Mouse (Mus musculus) liver, embryonic 12.5 days (tissue): ENCODE measurements around the gene Rpl29. TPM values are rescaled to one million over a fixed set of nuclear protein-coding genes. Genes with fewer than 3 reads are reported as not detected.

ENCODE experiments used
- ATAC-seq: fragments of 200-750 bp; cut with Nextera tagmentation; 2 replicates; pipeline ENCODE4 v1.8.0; 2017; ENCODE audit warnings: moderate number of reproducible peaks, mild to moderate bottlenecking, moderate library complexity
- H3K27ac ChIP-seq: fragments of 300-500 bp; sonication (generic); 2 replicates; pipeline ENCODE4 v1.5.1; 2016; ENCODE audit warnings: mild to moderate bottlenecking
- H3K27me3 ChIP-seq: fragments of 300-500 bp; sonication (generic); replicated peaks from 2 replicates; pipeline ENCODE4 v1.6.1; 2016; ENCODE audit warnings: mild to moderate bottlenecking, moderate library complexity
- H3K36me3 ChIP-seq: fragments of 300-500 bp; sonication (generic); 2 replicates; pipeline ENCODE4 v1.6.1; 2016; ENCODE audit warnings: mild to moderate bottlenecking, moderate library complexity
- H3K4me1 ChIP-seq: fragments of 300-500 bp; sonication (generic); 2 replicates; pipeline ENCODE4 v1.6.1; 2016
- H3K4me2 ChIP-seq: fragments of 300-500 bp; sonication (generic); 2 replicates; pipeline ENCODE4 v1.6.1; 2016; ENCODE audit warnings: mild to moderate bottlenecking, moderate library complexity
- H3K4me3 ChIP-seq: fragments of 300-500 bp; sonication (generic); 2 replicates; pipeline ENCODE4 v1.5.1; 2016; ENCODE audit warnings: mild to moderate bottlenecking, moderate library complexity
- H3K9ac ChIP-seq: fragments of 300-500 bp; sonication (generic); 2 replicates; pipeline ENCODE4 v1.6.1; 2016; ENCODE audit warnings: mild to moderate bottlenecking, moderate library complexity
- H3K9me3 ChIP-seq: fragments of 300-500 bp; sonication (generic); replicated peaks from 2 replicates; pipeline ENCODE4 v1.6.1; 2016; ENCODE audit warnings: mild to moderate bottlenecking, moderate library complexity
- WGBS: fragments of 180-500 bp; shearing (Covaris S2); methylation state at CpG from one replicate; pipeline ENCODE4 v1.1.7; 2016; ENCODE audit not compliant: insufficient replicate concordance; 5-methylcytosine and 5-hydroxymethylcytosine counted together
- polyA plus RNA-seq: library from polyadenylated mRNA; unstranded; fragments of >200 nt; fragmentation: Nextera tagmentation; extraction: Ambion mirVana; gene quantifications from 2 replicates; pipeline ENCODE4 v1.2.1, GENCODE M21; 2016

Rpl29 gene
- polyA plus RNA-seq, 1 experiment from 2014 or later, result 914 TPM

GRCm38 (mm10) chr9:106421033-106421864 lies 8.0 kb upstream of the Rpl29 start:
- peaks cover 27% of the 10 kb centered on the region for H3K4me1 ChIP-seq
- H3K27me3 ChIP-seq, result peaks cover 59% of the 10 kb centered on the region
- H3K36me3 ChIP-seq, result no peaks in the 10 kb centered on the region
- H3K4me3 ChIP-seq, result 0 out of 2 replicates have a peak overlapping the region, but pooled peaks have one; percentile 2
- H3K9ac ChIP-seq, result no peak overlapping the region
- 11% methylated on average over 18 of the region's 18 CpGs for WGBS
- no peak overlapping the region for H3K27ac ChIP-seq
- peak; percentile 38; the same call in 1 of the 2 replicates for ATAC-seq
- peak overlapping the region; percentile 21; the same call in 1 of the 2 replicates for H3K4me2 ChIP-seq
- no peaks in the 10 kb centered on the region for H3K9me3 ChIP-seq

- ATAC-seq, result peak; percentile 73
- no peak overlapping the region for H3K9ac ChIP-seq
- peak overlapping the region; percentile 21; the same call in 1 of the 2 replicates for H3K4me2 ChIP-seq
- H3K9me3 ChIP-seq, result no peaks in the 10 kb centered on the region
- no peak overlapping the region for H3K27ac ChIP-seq
- peaks cover 27% of the 10 kb centered on the region for H3K4me1 ChIP-seq
- no peaks in the 10 kb centered on the region for H3K36me3 ChIP-seq
- peaks cover 54% of the 10 kb centered on the region for H3K27me3 ChIP-seq
- H3K4me3 ChIP-seq, result 0 out of 2 replicates have a peak overlapping the region, but pooled peaks have one; percentile 2
- 0% methylated on average over 3 of the region's 3 CpGs for whole genome bisulfite sequencing
Observed at GRCm38 (mm10) chr9:106421865-106422160, 7.4 kb upstream of the Rpl29 start.

- no peaks in the 10 kb centered on the region for H3K9me3 ChIP-seq
- peaks cover 37% of the 10 kb centered on the region for H3K36me3 ChIP-seq
- 19% methylated on average over 11 of the region's 11 CpGs for WGBS
- H3K27me3 ChIP-seq, result peaks cover 3% of the 10 kb centered on the region; the same call in 1 of the 2 replicates
- peak overlapping the region; percentile 88 for H3K27ac ChIP-seq
- peak overlapping the region; percentile 80 for H3K4me2 ChIP-seq
- peak overlapping the region; percentile 89 for H3K4me3 ChIP-seq
- peak overlapping the region; percentile 57 for H3K9ac ChIP-seq
- peak; percentile 31 for ATAC-seq
- peaks cover 38% of the 10 kb centered on the region for H3K4me1 ChIP-seq
Observed at GRCm38 (mm10) chr9:106428719-106429220, 484 bp upstream of the Rpl29 start.

- 1% methylated on average over 4 of the region's 4 CpGs for WGBS
- Histone ChIP-seq H3K4me2 (peak overlapping the region; percentile 80), H3K4me1 (peaks cover 50% of the 10 kb centered on the region), H3K27me3 (no peaks in the 10 kb centered on the region), H3K9me3 (no peaks in the 10 kb centered on the region), H3K4me3 (peak overlapping the region; percentile 89), H3K9ac (peak overlapping the region; percentile 96), H3K36me3 (peaks cover 48% of the 10 kb centered on the region), H3K27ac (peak overlapping the region; percentile 88)
- ATAC-seq, result no peak
Observed at GRCm38 (mm10) chr9:106430015-106430264, 686 bp downstream of the Rpl29 start.

- Histone ChIP-seq H3K4me1 (peaks cover 83% of the 10 kb centered on the region), H3K9me3 (no peaks in the 10 kb centered on the region), H3K9ac (peak overlapping the region; percentile 51), H3K27ac (peak overlapping the region; percentile 38), H3K4me3 (no peak overlapping the region), H3K36me3 (peaks cover 53% of the 10 kb centered on the region), H3K27me3 (no peaks in the 10 kb centered on the region), H3K4me2 (peak overlapping the region; percentile 27)
- WGBS, result 67% methylated on average over 7 of the region's 7 CpGs
- ATAC-seq, result no peak
Observed at GRCm38 (mm10) chr9:106433389-106433788, 4.1 kb downstream of the Rpl29 start.

- ATAC-seq, result no peak
- Histone ChIP-seq H3K36me3 (peaks cover 47% of the 10 kb centered on the region), H3K27me3 (no peaks in the 10 kb centered on the region), H3K9ac (no peak overlapping the region), H3K4me2 (peak overlapping the region; percentile 90; the same call in 1 of the 2 replicates), H3K9me3 (no peaks in the 10 kb centered on the region), H3K4me1 (peaks cover 74% of the 10 kb centered on the region), H3K4me3 (no peak overlapping the region), H3K27ac (no peak overlapping the region)
- WGBS, result 77% methylated on average over 9 of the region's 9 CpGs
Observed at GRCm38 (mm10) chr9:106436566-106436965, 7.3 kb downstream of the Rpl29 start.

- H3K4me1 ChIP-seq, result peaks cover 46% of the 10 kb centered on the region
- H3K9me3 ChIP-seq, result no peaks in the 10 kb centered on the region
- H3K4me2 ChIP-seq, result no peak overlapping the region
- no peak overlapping the region for H3K4me3 ChIP-seq
- H3K27ac ChIP-seq, result no peak overlapping the region
- no peaks in the 10 kb centered on the region for H3K27me3 ChIP-seq
- H3K9ac ChIP-seq, result no peak overlapping the region
- WGBS, result 74% methylated on average over 5 of the region's 5 CpGs
- H3K36me3 ChIP-seq, result 0 out of 2 replicates have a peak, but pooled peaks cover 9% of the 10 kb centered on the region
- ATAC-seq, result no peak
Observed at GRCm38 (mm10) chr9:106442680-106443079, 13.4 kb downstream of the Rpl29 start.

- no peak for ATAC-seq
- Histone ChIP-seq H3K9me3 (no peaks in the 10 kb centered on the region), H3K36me3 (0 out of 2 replicates have a peak, but pooled peaks cover 9% of the 10 kb centered on the region), H3K4me2 (no peak overlapping the region), H3K9ac (no peak overlapping the region), H3K4me3 (no peak overlapping the region), H3K4me1 (peaks cover 49% of the 10 kb centered on the region), H3K27me3 (no peaks in the 10 kb centered on the region), H3K27ac (no peak overlapping the region)
- 70% methylated on average over 4 of the region's 4 CpGs for WGBS
Observed at GRCm38 (mm10) chr9:106444836-106445235, 15.6 kb downstream of the Rpl29 start.

- H3K9ac ChIP-seq, result peak within 1 kb of the TSS; percentile 64
- H3K27me3 ChIP-seq, result peaks cover 15% of the 10 kb centered on the region
- WGBS, result under 1% methylated on average over 24 of the region's 24 CpGs
- peak within 1 kb of the TSS; percentile 58 for H3K4me3 ChIP-seq
- H3K4me1 ChIP-seq, result peaks cover 74% of the 10 kb centered on the region
- peak within 1 kb of the TSS; percentile 53 for H3K27ac ChIP-seq
- no peaks in the 10 kb centered on the region for H3K9me3 ChIP-seq
- H3K36me3 ChIP-seq, result 0 out of 2 replicates have a peak, but pooled peaks cover 2% of the 10 kb centered on the region
- ATAC-seq, result peak; percentile 79
- H3K4me2 ChIP-seq, result peak within 1 kb of the TSS; percentile 84
Observed at GRCm38 (mm10) chr9:106447348-106447747, 18.1 kb downstream of the Rpl29 start, which contains the start of the genes Abhd14b and Abhd14a. Gene Abhd14b (plus strand): TSS chr9:106447459. Gene Abhd14a (minus strand): TSS chr9:106447678.

- peak overlapping the region; percentile 64; the same call in 1 of the 2 replicates for H3K9ac ChIP-seq
- ATAC-seq, result peak; percentile 7; the same call in 1 of the 2 replicates
- 31% methylated on average over 9 of the region's 9 CpGs for WGBS
Observed at GRCm38 (mm10) chr9:106447951-106448350, 18.7 kb downstream of the Rpl29 start.

GRCm38 (mm10) chr9:106448498-106449031 lies 19.3 kb downstream of the Rpl29 start:
- peak overlapping the region; percentile 37 for H3K9ac ChIP-seq
- H3K27me3 ChIP-seq, result peaks cover 26% of the 10 kb centered on the region
- H3K4me2 ChIP-seq, result peak overlapping the region; percentile 84
- no peaks in the 10 kb centered on the region for H3K9me3 ChIP-seq
- H3K27ac ChIP-seq, result peak overlapping the region; percentile 21; the same call in 1 of the 2 replicates
- 1% methylated on average over 23 of the region's 23 CpGs for WGBS
- ATAC-seq, result peak; percentile 46; the same call in 1 of the 2 replicates
- peak overlapping the region; percentile 41 for H3K4me3 ChIP-seq
- 0 out of 2 replicates have a peak, but pooled peaks cover 2% of the 10 kb centered on the region for H3K36me3 ChIP-seq
- H3K4me1 ChIP-seq, result peaks cover 84% of the 10 kb centered on the region

More at GRCm38 (mm10) chr9:106447951-106448350, 18.7 kb downstream of the Rpl29 start:
- Histone ChIP-seq H3K9me3 (no peaks in the 10 kb centered on the region), H3K36me3 (0 out of 2 replicates have a peak, but pooled peaks cover 2% of the 10 kb centered on the region), H3K27ac (peak overlapping the region; percentile 34; the same call in 1 of the 2 replicates), H3K27me3 (peaks cover 21% of the 10 kb centered on the region), H3K4me1 (peaks cover 78% of the 10 kb centered on the region), H3K4me3 (peak overlapping the region; percentile 58), H3K4me2 (peak overlapping the region; percentile 84)

GRCm38 (mm10) chr9:106449947-106450346 lies 20.7 kb downstream of the Rpl29 start:
- H3K4me2 ChIP-seq, result peak overlapping the region; percentile 17
- H3K4me3 ChIP-seq, result no peak overlapping the region
- no peak overlapping the region for H3K9ac ChIP-seq
- peaks cover 95% of the 10 kb centered on the region for H3K4me1 ChIP-seq
- WGBS, result 74% methylated on average over 8 of the region's 8 CpGs
- 0 out of 2 replicates have a peak, but pooled peaks cover 2% of the 10 kb centered on the region for H3K36me3 ChIP-seq
- no peaks in the 10 kb centered on the region for H3K9me3 ChIP-seq
- peaks cover 40% of the 10 kb centered on the region for H3K27me3 ChIP-seq
- no peak for ATAC-seq
- H3K27ac ChIP-seq, result no peak overlapping the region
